Comparison of ENCODE assay signal across 25 mouse cellular contexts in the genomic region with DNA sequence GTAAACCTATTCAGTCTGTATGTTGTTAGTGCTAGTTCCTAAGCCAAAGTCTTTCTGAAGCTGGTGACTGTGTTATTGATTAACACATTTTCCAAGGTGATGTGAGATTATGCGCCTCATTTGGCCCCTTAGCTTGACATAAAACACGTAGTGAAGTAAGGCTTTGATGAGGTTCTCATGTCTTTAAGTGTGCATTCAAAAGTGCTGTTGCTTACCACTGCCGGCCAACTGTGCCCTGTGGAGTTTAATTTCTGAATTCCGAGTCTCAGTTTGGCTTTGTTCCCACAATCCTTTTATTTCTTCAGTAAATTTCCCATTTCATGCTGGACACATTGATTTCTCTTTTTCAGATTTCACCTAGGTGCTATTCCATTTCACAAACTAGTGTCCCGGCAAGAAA.
"Had no signal": no experiment of that assay in that cellular context is flagged by ENCODE, and none has a peak within 500 bp of the region (broad histone marks: within the 10 kb centered on the region; RNA-seq: fewer than 3 reads in every experiment).

No protein-coding gene starts in this region.

- H3K4me1 ChIP-seq: hindbrain, embryonic 13.5 days; hindbrain, embryonic 15.5 days; limb, embryonic 10.5 days; limb, embryonic 12.5 days had no signal

- H3K4me3 ChIP-seq: heart, embryonic 13.5 days; heart, embryonic 15.5 days; hindbrain, embryonic 13.5 days; hindbrain, embryonic 15.5 days; left cerebral cortex, adult 2 months; limb, embryonic 10.5 days; limb, embryonic 12.5 days; liver, embryonic 13.5 days; liver, embryonic 15.5 days had no signal

- H3K27me3 ChIP-seq: heart, embryonic 13.5 days; heart, embryonic 15.5 days; hindbrain, embryonic 13.5 days; hindbrain, embryonic 15.5 days; limb, embryonic 12.5 days; liver, embryonic 13.5 days; liver, embryonic 15.5 days had no signal

- H3K36me3 ChIP-seq: heart, embryonic 13.5 days; heart, embryonic 15.5 days; hindbrain, embryonic 13.5 days; hindbrain, embryonic 15.5 days; limb, embryonic 10.5 days; limb, embryonic 12.5 days; liver, embryonic 13.5 days; liver, embryonic 15.5 days had no signal

- DNase-seq: gastrocnemius, postnatal 14 days; gastrocnemius, postnatal 36 days; heart, adult 18-20 months; heart, postnatal 14 days; heart, postnatal 36 days; kidney, adult 18-20 months; kidney, adult 8-10 months; kidney, postnatal 10 days; kidney, postnatal 25 days; kidney, postnatal 4 days; layer of hippocampus, adult 9-11 months; liver; liver, embryonic 13.5 days; liver, postnatal 0 days had no signal

- H3K9ac ChIP-seq: heart, embryonic 13.5 days; heart, embryonic 15.5 days; hindbrain, embryonic 13.5 days; hindbrain, embryonic 15.5 days; limb, embryonic 12.5 days; liver, embryonic 13.5 days; liver, embryonic 15.5 days; liver, postnatal 0 days had no signal

- H3K4me2 ChIP-seq: heart, embryonic 11.5 days; heart, embryonic 13.5 days; heart, embryonic 15.5 days; hindbrain, embryonic 13.5 days; hindbrain, embryonic 15.5 days; limb, embryonic 12.5 days; liver, embryonic 11.5 days; liver, embryonic 13.5 days; liver, embryonic 15.5 days had no signal

- H3K9me3 ChIP-seq: heart, embryonic 13.5 days; heart, embryonic 15.5 days; hindbrain, embryonic 13.5 days; hindbrain, embryonic 15.5 days; limb, embryonic 10.5 days; limb, embryonic 12.5 days; liver, embryonic 13.5 days; liver, embryonic 15.5 days had no signal

- H3K27ac ChIP-seq: heart, embryonic 13.5 days; heart, embryonic 15.5 days; hindbrain, embryonic 13.5 days; hindbrain, embryonic 15.5 days; hindbrain, postnatal 0 days; left cerebral cortex, adult 2 months; limb, embryonic 10.5 days; limb, embryonic 12.5 days; liver, embryonic 13.5 days; liver, embryonic 15.5 days had no signal

- ATAC-seq: hindbrain, postnatal 0 days; liver, postnatal 0 days had no signal
